Mouse (Mus musculus) stomach, embryonic 16.5 days (tissue): Measurements from ENCODE around the gene Klc1. TPM values are rescaled to one million over a fixed set of nuclear protein-coding genes. Genes with fewer than 3 reads are reported as not detected.
A peak's percentile ranks its signal among the peaks of the same experiment; 100 is the strongest.
"Not testable (repeated sequence)": the region's sequence is repeated elsewhere in the genome, so short reads cannot be mapped to it uniquely, and the experiment has no call there.

Source experiments
- ATAC-seq: fragments of 200-750 bp; cut with Nextera tagmentation; 2 replicates; pipeline ENCODE4 v1.8.0; 2017; ENCODE audit warnings: moderate number of reproducible peaks, moderate TSS enrichment; ENCODE audit not compliant: insufficient read depth, low FRiP score
- H3K27ac ChIP-seq: fragments of 300-500 bp; sonication (generic); 2 replicates; pipeline ENCODE4 v1.5.1; 2014; ENCODE audit warnings: low read length
- H3K27me3 ChIP-seq: fragments of 300-500 bp; sonication (generic); 2 replicates; pipeline ENCODE4 v1.6.1; 2014; ENCODE audit warnings: low read length, control low read depth, mixed read lengths; ENCODE audit not compliant: control insufficient read depth, insufficient read depth
- H3K36me3 ChIP-seq: fragments of 300-500 bp; sonication (generic); 2 replicates; pipeline ENCODE4 v1.6.1; 2014; ENCODE audit warnings: low read length; ENCODE audit not compliant: control insufficient read depth, insufficient read depth
- H3K4me1 ChIP-seq: fragments of 300-500 bp; sonication (generic); 2 replicates; pipeline ENCODE4 v1.6.1; 2014; ENCODE audit warnings: low read length, control low read depth, mixed read lengths; ENCODE audit not compliant: control insufficient read depth, insufficient read depth
- H3K4me2 ChIP-seq: fragments of 300-500 bp; sonication (generic); 2 replicates; pipeline ENCODE4 v1.6.1; 2014; ENCODE audit warnings: low read depth, low read length, mixed read lengths
- H3K4me3 ChIP-seq: fragments of 300-500 bp; sonication (generic); replicated peaks from 2 replicates; pipeline ENCODE4 v1.5.1; 2014; ENCODE audit warnings: mild to moderate bottlenecking, low read length
- H3K9ac ChIP-seq: fragments of 300-500 bp; sonication (generic); 2 replicates; pipeline ENCODE4 v1.6.1; 2014; ENCODE audit warnings: low read length
- H3K9me3 ChIP-seq: fragments of 300-500 bp; sonication (generic); replicated peaks from 2 replicates; pipeline ENCODE4 v1.6.1; 2016; ENCODE audit warnings: low read length, control low read depth; ENCODE audit not compliant: control insufficient read depth
- WGBS: fragments of 180-500 bp; shearing (Covaris S2); extraction: QIAGEN DNeasy Blood & Tissue Kit; methylation state at CpG from one replicate; pipeline ENCODE4 v1.1.7; 2014; 5-methylcytosine and 5-hydroxymethylcytosine counted together
- polyA plus RNA-seq: library from polyadenylated mRNA; unstranded; fragments of >200 nt; fragmentation: Nextera tagmentation; extraction: Ambion mirVana; gene quantifications from 2 replicates; pipeline ENCODE4 v1.2.1, GENCODE M21; 2015

Gene Klc1
- polyA plus RNA-seq, 1 experiment from 2014 or later, result 96.1 TPM

- H3K27ac ChIP-seq, result peak overlapping the region; percentile 1; the same call in 1 of the 2 replicates
- no peak overlapping the region for H3K4me3 ChIP-seq
- H3K9ac ChIP-seq, result no peak overlapping the region
- ATAC-seq, result peak; percentile 33; the same call in 1 of the 2 replicates
- H3K4me2 ChIP-seq, result no peak overlapping the region
- no peaks in the 10 kb centered on the region for H3K4me1 ChIP-seq
- H3K27me3 ChIP-seq, result no peaks in the 10 kb centered on the region
- no peaks in the 10 kb centered on the region for H3K9me3 ChIP-seq
- 0 out of 2 replicates have a peak, but pooled peaks cover 5% of the 10 kb centered on the region for H3K36me3 ChIP-seq
- 68% methylated on average over 6 of the region's 6 CpGs for WGBS
Observed at GRCm38 (mm10) chr12:111724638-111725337, 33.9 kb upstream of the Klc1 start.

- 0 out of 2 replicates have a peak, but pooled peaks cover 5% of the 10 kb centered on the region for H3K36me3 ChIP-seq
- H3K4me1 ChIP-seq, result no peaks in the 10 kb centered on the region
- 75% methylated on average over 12 of the region's 12 CpGs for WGBS
- no peaks in the 10 kb centered on the region for H3K9me3 ChIP-seq
- no peak for ATAC-seq
- peak overlapping the region; percentile 49; the same call in 1 of the 2 replicates for H3K27ac ChIP-seq
- H3K4me3 ChIP-seq, result no peak overlapping the region
- no peaks in the 10 kb centered on the region for H3K27me3 ChIP-seq
- no peak overlapping the region for H3K9ac ChIP-seq
- H3K4me2 ChIP-seq, result no peak overlapping the region
Observed at GRCm38 (mm10) chr12:111725338-111726121, 33.1 kb upstream of the Klc1 start.

- Histone ChIP-seq H3K9ac (no peak overlapping the region), H3K4me3 (no peak overlapping the region), H3K4me2 (no peak overlapping the region), H3K36me3 (0 out of 2 replicates have a peak, but pooled peaks cover 5% of the 10 kb centered on the region), H3K27ac (peak overlapping the region; percentile 49; the same call in 1 of the 2 replicates), H3K4me1 (no peaks in the 10 kb centered on the region), H3K27me3 (no peaks in the 10 kb centered on the region), H3K9me3 (no peaks in the 10 kb centered on the region)
- WGBS, result 62% methylated on average over 4 of the region's 4 CpGs
- ATAC-seq, result no peak
Observed at GRCm38 (mm10) chr12:111726122-111726463, 32.6 kb upstream of the Klc1 start.

GRCm38 (mm10) chr12:111727956-111728355 is 30.7 kb upstream of the Klc1 start:
- Histone ChIP-seq H3K9ac (no peak overlapping the region), H3K4me1 (0 out of 2 replicates have a peak, but pooled peaks cover 3% of the 10 kb centered on the region), H3K9me3 (no peaks in the 10 kb centered on the region), H3K36me3 (0 out of 2 replicates have a peak, but pooled peaks cover 5% of the 10 kb centered on the region), H3K27me3 (no peaks in the 10 kb centered on the region), H3K4me2 (no peak overlapping the region), H3K27ac (no peak overlapping the region), H3K4me3 (no peak overlapping the region)
- 71% methylated on average over 1 of the region's 1 CpGs for WGBS
- no peak for ATAC-seq

GRCm38 (mm10) chr12:111731822-111732807 is 26.5 kb upstream of the Klc1 start:
- Histone ChIP-seq H3K4me2 (peak overlapping the region; percentile 32; the same call in 1 of the 2 replicates), H3K27ac (0 out of 2 replicates have a peak overlapping the region, but pooled peaks have one; percentile 3), H3K9me3 (no peaks in the 10 kb centered on the region), H3K4me3 (no peak overlapping the region), H3K9ac (peak overlapping the region; percentile 44), H3K27me3 (no peaks in the 10 kb centered on the region), H3K4me1 (0 out of 2 replicates have a peak, but pooled peaks cover 3% of the 10 kb centered on the region), H3K36me3 (no peaks in the 10 kb centered on the region)
- 32% methylated on average over 30 of the region's 30 CpGs for WGBS
- peak; percentile 93 for ATAC-seq

- ATAC-seq, result no peak
- Histone ChIP-seq H3K27me3 (no peaks in the 10 kb centered on the region), H3K4me3 (no peak overlapping the region), H3K9me3 (no peaks in the 10 kb centered on the region), H3K36me3 (no peaks in the 10 kb centered on the region), H3K4me1 (0 out of 2 replicates have a peak, but pooled peaks cover 3% of the 10 kb centered on the region), H3K27ac (0 out of 2 replicates have a peak overlapping the region, but pooled peaks have one; percentile 3), H3K4me2 (no peak overlapping the region), H3K9ac (peak overlapping the region; percentile 44)
- WGBS, result 62% methylated on average over 5 of the region's 5 CpGs
Observed at GRCm38 (mm10) chr12:111732921-111733320, 25.7 kb upstream of the Klc1 start.

- ATAC-seq, result no peak
- H3K4me3 ChIP-seq, result no peak overlapping the region
- WGBS, result 90% methylated on average over 3 of the region's 3 CpGs
Observed at GRCm38 (mm10) chr12:111734912-111735311, 23.7 kb upstream of the Klc1 start.

GRCm38 (mm10) chr12:111736676-111737075 is 22.0 kb upstream of the Klc1 start:
- WGBS, result 80% methylated on average over 8 of the region's 8 CpGs
- H3K4me2 ChIP-seq, H3K9ac ChIP-seq: not testable (repeated sequence)

More at GRCm38 (mm10) chr12:111734912-111735311, 23.7 kb upstream of the Klc1 start:
- Histone ChIP-seq H3K9me3 (no peaks in the 10 kb centered on the region), H3K4me1 (0 out of 2 replicates have a peak, but pooled peaks cover 3% of the 10 kb centered on the region), H3K4me2 (no peak overlapping the region), H3K27ac (no peak overlapping the region), H3K9ac (no peak overlapping the region), H3K27me3 (no peaks in the 10 kb centered on the region), H3K36me3 (no peaks in the 10 kb centered on the region)

More at GRCm38 (mm10) chr12:111736676-111737075, 22.0 kb upstream of the Klc1 start:
- not testable (repeated sequence) for ATAC-seq, H3K4me1 ChIP-seq, H3K27ac ChIP-seq, H3K36me3 ChIP-seq, H3K9me3 ChIP-seq, H3K4me3 ChIP-seq, H3K27me3 ChIP-seq
